Mouse (Mus musculus) kidney, adult 18-20 months (tissue): ENCODE results near the gene Chst11.

Source experiments
- DNase-seq: peaks from one replicate; pipeline ENCODE4 v3.0.0; 2021

The Chst11 gene

GRCm38 (mm10) chr10:83182573-83182960, 197.3 kb downstream of the Chst11 start:
- peak; percentile 60 for DNase-seq

DNA sequence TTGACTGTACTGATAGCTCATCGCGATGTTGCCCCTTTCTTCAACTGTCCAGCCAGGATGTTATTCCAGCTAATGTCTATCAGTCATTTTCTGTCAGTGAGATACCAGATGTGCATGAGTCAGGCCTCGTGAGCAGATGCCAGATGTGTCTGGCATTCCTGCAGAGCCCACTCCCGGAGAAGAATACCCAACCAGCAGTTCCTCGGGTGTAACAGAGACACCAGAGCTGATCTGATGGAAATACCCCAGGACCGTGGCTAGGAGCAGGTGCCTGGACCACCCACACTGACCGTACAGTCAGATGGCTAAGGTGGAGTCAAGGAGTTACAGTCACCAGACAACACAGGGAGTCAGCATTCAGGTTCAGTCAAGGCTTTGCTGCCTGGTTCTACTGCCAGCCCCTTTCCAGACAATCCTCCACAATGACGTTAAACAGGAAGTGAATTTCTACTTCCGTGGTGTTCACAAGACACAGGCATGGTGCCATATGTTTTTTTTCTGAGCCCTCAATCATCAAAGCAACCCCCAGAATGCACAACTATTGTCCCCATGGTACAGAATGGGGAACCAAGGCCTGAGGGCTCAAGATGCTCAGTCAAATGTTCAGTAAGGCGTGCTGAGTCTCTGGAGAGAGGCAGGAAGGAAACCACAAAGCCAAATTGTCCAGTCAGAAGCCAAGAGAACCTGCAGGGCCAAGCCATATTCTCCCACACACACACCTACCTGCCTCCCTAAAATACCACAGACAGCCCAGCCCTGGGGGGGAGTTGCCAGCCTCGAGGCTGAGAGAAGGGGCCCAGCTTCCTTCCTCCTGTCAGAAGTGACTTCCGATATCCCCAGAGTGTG, 198.6 kb downstream of the Chst11 start:
- DNase-seq, result no peak

DNA sequence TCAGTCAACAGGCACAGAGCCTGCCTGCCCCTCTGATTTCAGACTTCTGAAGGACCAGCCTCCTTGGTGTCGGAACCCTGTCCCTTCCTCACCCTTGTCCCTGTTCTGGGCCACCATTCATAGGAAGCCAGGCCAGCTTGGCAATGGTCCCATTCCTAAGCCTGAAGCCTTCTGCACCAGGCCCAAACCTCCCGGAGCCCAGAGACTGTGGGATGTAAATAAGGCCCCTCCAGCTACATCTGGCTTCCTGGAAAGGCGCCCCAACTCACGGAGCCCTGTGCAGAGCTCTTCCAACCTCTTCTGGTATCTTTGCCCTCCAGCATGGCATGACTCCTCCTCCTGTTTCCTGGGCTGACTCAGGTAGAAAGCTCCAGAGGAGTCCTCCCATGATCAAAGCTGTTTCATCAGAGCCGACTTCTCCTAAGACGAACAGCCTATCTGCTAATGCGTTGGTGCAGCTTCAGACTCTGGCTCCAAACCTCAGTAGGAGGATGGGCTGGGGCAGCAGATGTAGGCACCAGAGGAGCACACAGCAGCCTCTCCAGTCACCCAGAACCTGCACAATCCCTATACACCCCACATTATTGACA, 199.3 kb downstream of the Chst11 start:
- peak; percentile 58 for DNase-seq

- peak; percentile 45 for DNase-seq
Observed at GRCm38 (mm10) chr10:83185121-83185520, 199.8 kb downstream of the Chst11 start.

GRCm38 (mm10) chr10:83186167-83186566, 200.9 kb downstream of the Chst11 start:
- no peak for DNase-seq

GRCm38 (mm10) chr10:83186984-83187383, 201.7 kb downstream of the Chst11 start:
- no peak for DNase-seq

DNA sequence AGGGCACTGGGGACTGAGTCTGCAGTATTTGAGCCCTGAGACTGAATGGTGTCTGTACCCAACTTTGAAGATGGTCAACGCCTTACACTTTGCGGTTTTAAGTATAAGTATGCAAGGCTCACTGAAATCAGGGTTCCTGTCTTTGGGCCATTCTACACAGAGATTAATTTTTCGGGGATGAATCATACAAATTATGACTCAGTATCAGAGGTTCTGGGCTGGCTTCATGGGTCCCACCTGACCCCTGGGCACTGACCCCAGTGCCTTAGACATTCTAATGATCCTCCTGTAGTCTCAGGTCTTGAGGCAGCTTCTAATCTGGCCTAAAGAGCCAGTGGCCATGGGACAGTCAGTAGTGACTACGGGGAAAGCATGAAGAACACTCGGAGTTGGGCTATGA, 203.8 kb downstream of the Chst11 start:
- no peak for DNase-seq

- DNase-seq, result peak; percentile 31
Observed at GRCm38 (mm10) chr10:83191476-83191875, 206.2 kb downstream of the Chst11 start.

DNA sequence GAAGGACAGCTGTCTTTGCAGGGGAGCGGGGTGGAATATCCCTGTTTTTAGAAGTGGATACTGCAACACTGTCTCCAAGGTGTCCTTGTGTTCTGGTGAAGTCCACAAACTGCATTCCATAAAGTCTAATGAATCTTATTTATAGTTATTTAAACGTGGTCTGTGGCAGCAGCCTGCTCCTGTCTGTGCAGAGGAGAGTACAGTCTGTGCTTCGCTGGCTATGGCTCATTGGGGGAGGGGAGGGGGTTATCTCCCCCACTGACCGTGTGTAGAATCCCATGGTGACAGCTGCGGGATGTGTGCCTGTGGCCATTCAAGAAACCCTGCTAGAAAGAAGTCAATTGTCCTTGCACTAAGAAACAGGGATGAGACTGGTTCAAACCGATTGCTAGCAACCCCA, 206.7 kb downstream of the Chst11 start:
- DNase-seq, result no peak

GRCm38 (mm10) chr10:83197690-83198336, 212.5 kb downstream of the Chst11 start:
- peak; percentile 85 for DNase-seq

GRCm38 (mm10) chr10:83198692-83199091, 213.4 kb downstream of the Chst11 start:
- no peak for DNase-seq

- DNase-seq, result no peak
Observed at GRCm38 (mm10) chr10:83199290-83199689, 214.0 kb downstream of the Chst11 start.

DNA sequence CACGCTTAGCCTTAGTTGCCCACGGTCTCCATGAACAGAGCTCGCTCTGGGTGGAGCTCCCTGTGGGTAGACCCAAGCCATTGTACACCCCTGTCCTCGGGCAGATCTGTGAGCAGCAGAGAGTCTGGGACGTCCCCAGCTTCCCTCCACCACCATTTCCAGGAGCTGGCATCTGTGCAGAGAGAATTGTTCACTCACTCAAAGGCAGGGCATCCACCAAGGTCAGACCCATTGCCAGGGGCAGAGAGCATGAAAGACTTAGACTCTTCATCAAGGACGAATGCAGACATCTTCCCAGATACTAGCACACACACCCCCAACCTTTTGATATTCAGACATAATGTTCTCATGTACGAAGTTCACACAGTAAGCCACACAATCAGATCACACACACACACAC, 216.2 kb downstream of the Chst11 start:
- no peak for DNase-seq

DNA sequence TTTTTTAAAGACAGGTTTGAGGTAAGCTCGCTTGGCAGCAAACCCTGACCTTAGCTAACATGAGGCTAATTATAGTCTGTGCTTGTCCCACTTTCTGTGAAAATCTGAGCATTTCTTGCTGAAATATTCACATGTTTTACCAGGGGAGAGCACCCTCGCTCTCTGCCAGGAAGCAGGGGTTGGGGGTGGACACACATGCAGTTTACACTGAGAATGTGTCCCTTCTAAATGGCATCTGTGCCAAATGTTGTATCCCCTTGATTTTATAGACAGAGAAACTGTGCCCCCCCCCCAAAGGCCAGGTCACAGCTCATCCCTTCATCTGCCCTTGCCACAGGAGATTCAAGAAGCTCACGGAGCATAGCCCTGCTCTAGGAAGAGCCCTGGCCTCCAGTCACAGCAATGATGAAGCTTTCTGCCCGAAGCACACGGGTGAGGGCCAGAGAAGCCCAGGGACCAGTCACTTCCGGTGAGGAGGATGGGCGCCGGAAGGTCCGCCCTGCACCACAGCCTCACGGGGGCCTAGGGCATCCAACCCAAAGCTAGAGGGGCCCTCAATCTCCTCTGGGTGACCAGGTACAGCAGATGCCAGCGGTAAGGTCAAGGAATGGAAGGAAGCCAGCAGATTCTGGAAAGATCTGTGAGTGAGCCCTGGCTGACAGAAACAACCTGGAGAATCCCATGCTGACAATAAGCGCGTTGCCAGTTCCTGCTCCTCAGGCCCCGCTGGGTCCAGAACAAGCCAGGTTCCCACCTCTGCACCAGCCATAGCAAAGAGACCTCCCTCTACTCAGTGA, 217.8 kb downstream of the Chst11 start:
- no peak for DNase-seq

- no peak for DNase-seq
Observed at GRCm38 (mm10) chr10:83208436-83208835, 223.1 kb downstream of the Chst11 start.

GRCm38 (mm10) chr10:83209388-83209787, 224.1 kb downstream of the Chst11 start:
- no peak for DNase-seq

GRCm38 (mm10) chr10:83210122-83210521, 224.8 kb downstream of the Chst11 start:
- DNase-seq, result no peak

GRCm38 (mm10) chr10:83210968-83211583, 225.8 kb downstream of the Chst11 start:
- no peak for DNase-seq

DNA sequence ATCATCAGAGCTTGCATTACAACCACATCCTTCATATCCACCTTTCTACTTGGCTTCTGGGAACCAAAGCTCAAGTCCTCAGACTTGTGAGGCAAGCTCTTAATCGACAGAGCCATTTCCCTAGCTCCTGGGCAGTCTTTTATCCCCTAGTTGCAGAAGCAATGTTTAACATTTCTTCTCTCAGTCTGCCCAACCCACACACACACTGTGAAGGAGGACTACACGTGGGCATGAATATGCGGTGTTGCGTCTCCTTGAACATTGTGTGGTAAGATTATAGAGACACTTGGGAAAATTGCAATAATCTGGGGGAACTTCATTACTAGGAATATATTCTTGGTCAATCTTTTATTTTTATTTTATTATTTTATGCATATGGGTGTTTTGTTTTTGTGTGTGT, 227.3 kb downstream of the Chst11 start:
- DNase-seq, result no peak

- DNase-seq, result no peak
Observed at GRCm38 (mm10) chr10:83215559-83215958, 230.3 kb downstream of the Chst11 start.

DNA sequence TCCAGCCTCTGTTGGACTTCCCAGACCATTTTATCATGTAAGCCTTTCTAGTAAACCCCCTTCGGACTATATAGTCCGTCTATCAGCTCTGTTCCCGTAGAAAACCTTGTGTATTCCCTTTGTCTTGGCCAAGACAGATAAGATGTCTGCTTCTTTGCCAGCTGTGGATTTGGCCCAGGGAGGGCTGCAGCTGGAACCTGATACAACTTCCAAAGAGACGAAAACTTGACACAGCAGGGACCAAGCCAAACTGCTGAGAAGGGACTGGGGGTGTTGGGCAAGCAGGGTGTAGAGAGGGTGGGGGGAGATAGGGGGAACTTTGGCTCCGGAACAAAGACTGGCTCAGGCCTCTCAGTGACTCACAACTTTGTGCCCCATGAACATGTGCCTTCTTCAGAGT, 232.0 kb downstream of the Chst11 start:
- no peak for DNase-seq

- DNase-seq, result no peak
Observed at GRCm38 (mm10) chr10:83218778-83219177, 233.5 kb downstream of the Chst11 start.

- peak; percentile 55 for DNase-seq
Observed at GRCm38 (mm10) chr10:83219729-83220128, 234.4 kb downstream of the Chst11 start.
